Mouse (Mus musculus) G1E (cell line): ENCODE measurements at regions not wholly inside any gene's neighbourhood (a gene's known extent, or its start where the extent isn't known, plus 50 kb on each side); places are given as distances from the start of the nearest gene placed in this dataset.

ENCODE experiments used
- ATAC-seq: 2 replicates; pipeline ENCODE4 v1.8.0; 2016; ENCODE audit warnings: mild to moderate bottlenecking; ENCODE audit not compliant: insufficient number of reproducible peaks, poor library complexity, low FRiP score, severe bottlenecking; ENCODE audit errors: extremely low read depth
- DNase-seq: peaks from one replicate; pipeline ENCODE4 v3.0.0; 2012; ENCODE audit warnings: low spot score
- H3K27me3 ChIP-seq: 2 replicates; pipeline ENCODE4 v1.6.1; 2012; ENCODE audit warnings: mild to moderate bottlenecking, low read length, inconsistent platforms; ENCODE audit not compliant: insufficient read depth
- H3K36me3 ChIP-seq: replicated peaks from 2 replicates; pipeline ENCODE3; 2012; ENCODE audit warnings: mild to moderate bottlenecking, inconsistent platforms
- H3K4me1 ChIP-seq: 2 replicates; pipeline ENCODE4 v1.6.1; 2012; ENCODE audit warnings: low read depth, low read length, inconsistent platforms, mixed read lengths; ENCODE audit not compliant: insufficient read depth
- H3K4me3 ChIP-seq: 2 replicates; pipeline ENCODE4 v1.5.1; 2012; ENCODE audit warnings: low read depth, mild to moderate bottlenecking, inconsistent platforms, low read length, moderate library complexity, mixed read lengths
- H3K9me3 ChIP-seq: replicated peaks from 2 replicates; pipeline ENCODE4 v1.6.1; 2012; ENCODE audit warnings: inconsistent platforms
- CTCF ChIP-seq: IDR thresholded peaks from 2 replicates; pipeline ENCODE4 v1.5.1; 2012; ENCODE audit warnings: low read depth, low read length, inconsistent platforms, mixed read lengths
- GATA1 ChIP-seq: IDR thresholded peaks from 2 replicates; pipeline ENCODE4 v1.6.1; 2012; ENCODE audit warnings: borderline replicate concordance, low read length, inconsistent platforms, mixed read lengths
- GATA2 ChIP-seq: IDR thresholded peaks from 2 replicates; pipeline ENCODE4 v1.6.1; 2012; ENCODE audit warnings: low read depth, low read length, inconsistent platforms, borderline replicate concordance
- POLR2AphosphoS5 ChIP-seq: IDR thresholded peaks from 2 replicates; pipeline ENCODE4 v1.6.1; 2012; ENCODE audit warnings: low read depth, low read length, inconsistent platforms; ENCODE audit not compliant: insufficient replicate concordance
- TAL1 ChIP-seq: conservative IDR thresholded peaks from 2 replicates; pipeline ENCODE4 v1.6.1; 2012; ENCODE audit warnings: low read depth, low read length, inconsistent platforms, mixed read lengths

DNA sequence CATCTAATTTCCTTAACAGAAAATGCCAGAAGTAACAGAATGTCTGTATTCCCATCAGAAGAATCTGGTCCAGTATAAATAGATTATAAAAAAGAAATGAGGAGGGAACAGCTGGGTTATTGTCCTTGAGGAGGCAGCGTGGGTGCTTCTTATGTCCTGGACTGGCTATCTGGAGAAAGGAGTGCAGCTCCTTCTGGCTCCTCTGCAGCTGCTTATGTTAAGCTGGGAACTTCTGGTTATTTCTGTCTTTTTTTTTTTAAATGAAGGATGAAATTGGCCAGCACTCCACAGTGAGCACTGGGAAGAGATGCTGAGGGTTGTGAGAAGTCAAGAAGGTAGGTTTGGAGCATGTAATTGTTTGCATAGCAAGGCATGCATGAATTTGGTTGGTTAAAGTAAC, 441.5 kb downstream of the Ebf1 start:
- Histone ChIP-seq H3K9me3 (no peaks in the 10 kb centered on the region), H3K27me3 (no peaks in the 10 kb centered on the region), H3K4me1 (no peaks in the 10 kb centered on the region), H3K36me3 (no peaks in the 10 kb centered on the region), H3K4me3 (no peak overlapping the region)
- TF ChIP-seq GATA2 (no peak), TAL1 (no peak), CTCF (no peak), POLR2AphosphoS5 (no peak), GATA1 (no peak)
- DNase-seq = no peak
- ATAC-seq = no peak

DNA sequence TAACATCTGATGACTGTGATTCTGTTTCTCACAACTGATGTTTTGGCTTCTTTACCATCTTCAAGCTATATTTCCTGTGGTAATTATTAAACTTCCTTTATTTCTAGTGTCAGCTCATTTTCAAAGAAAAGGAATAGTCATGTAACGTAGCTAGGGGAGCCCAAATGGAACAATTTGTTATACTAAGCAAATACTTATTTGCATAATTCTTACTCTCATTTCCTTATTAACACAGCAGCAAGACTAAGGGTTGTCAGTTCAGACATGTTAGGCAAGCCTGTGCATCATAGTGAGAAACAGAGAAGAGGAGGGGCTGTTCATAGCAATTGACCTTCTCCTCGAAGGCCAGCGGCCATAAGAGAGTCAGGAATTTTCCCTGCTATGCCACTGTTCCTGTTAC, 449.5 kb downstream of the Ebf1 start:
- Histone ChIP-seq H3K9me3 (no peaks in the 10 kb centered on the region), H3K4me3 (no peak overlapping the region), H3K36me3 (no peaks in the 10 kb centered on the region), H3K27me3 (no peaks in the 10 kb centered on the region), H3K4me1 (no peaks in the 10 kb centered on the region)
- TF ChIP-seq GATA2 = no peak
- no peak for TF ChIP-seq TAL1
- no peak for TF ChIP-seq GATA1
- TF ChIP-seq POLR2AphosphoS5 = no peak
- no peak for TF ChIP-seq CTCF
- ATAC-seq (no peak), DNase-seq (no peak)

- Histone ChIP-seq H3K4me3 (no peak overlapping the region), H3K27me3 (no peaks in the 10 kb centered on the region), H3K4me1 (no peaks in the 10 kb centered on the region), H3K36me3 (no peaks in the 10 kb centered on the region), H3K9me3 (no peaks in the 10 kb centered on the region)
- DNase-seq (no peak), ATAC-seq (no peak)
- TF ChIP-seq POLR2AphosphoS5 = no peak
- TF ChIP-seq CTCF = no peak
Measured at GRCm38 (mm10) chr11:45070280-45070679, 453.2 kb downstream of the Ebf1 start.

GRCm38 (mm10) chr11:45071195-45071594, 454.1 kb downstream of the Ebf1 start:
- H3K36me3 ChIP-seq = no peaks in the 10 kb centered on the region
- H3K4me3 ChIP-seq = no peak overlapping the region
- ATAC-seq = no peak
- H3K27me3 ChIP-seq = no peaks in the 10 kb centered on the region
- no peak for DNase-seq
- H3K4me1 ChIP-seq = no peaks in the 10 kb centered on the region
- H3K9me3 ChIP-seq = no peaks in the 10 kb centered on the region
- TF ChIP-seq CTCF = no peak

- Histone ChIP-seq H3K4me1 (no peaks in the 10 kb centered on the region), H3K27me3 (peaks cover 2% of the 10 kb centered on the region; the same call in 1 of the 2 replicates), H3K9me3 (no peaks in the 10 kb centered on the region), H3K4me3 (no peak overlapping the region), H3K36me3 (no peaks in the 10 kb centered on the region)
- no peak for TF ChIP-seq TAL1
- no peak for TF ChIP-seq POLR2AphosphoS5
- no peak for TF ChIP-seq CTCF
- DNase-seq (no peak), ATAC-seq (no peak)
Measured at GRCm38 (mm10) chr11:45084506-45085037, 467.5 kb downstream of the Ebf1 start.

DNA sequence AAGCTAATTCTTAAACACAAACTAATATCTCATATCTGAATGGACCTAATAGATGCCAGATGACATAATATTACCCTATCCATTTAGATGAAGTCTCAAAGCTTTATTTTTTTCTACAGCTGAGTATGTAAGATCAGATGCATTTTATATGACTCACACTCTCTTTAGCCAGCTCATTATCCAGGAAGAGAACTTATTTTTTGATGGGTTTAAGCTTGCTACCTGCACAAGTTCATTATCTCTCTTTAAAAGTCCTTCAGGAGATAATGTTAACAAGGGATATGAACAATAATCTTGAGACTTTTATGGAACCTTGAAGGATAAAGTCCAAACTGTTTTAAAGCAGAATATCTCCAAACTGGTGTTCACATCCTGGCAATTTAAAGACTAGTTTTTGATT, 468.0 kb downstream of the Ebf1 start:
- H3K4me1 ChIP-seq = no peaks in the 10 kb centered on the region
- H3K36me3 ChIP-seq = no peaks in the 10 kb centered on the region
- DNase-seq (no peak), ATAC-seq (no peak)
- no peak overlapping the region for H3K4me3 ChIP-seq
- peaks cover 2% of the 10 kb centered on the region; the same call in 1 of the 2 replicates for H3K27me3 ChIP-seq
- TF ChIP-seq GATA1 (no peak), POLR2AphosphoS5 (no peak), GATA2 (no peak), TAL1 (no peak), CTCF (no peak)
- no peaks in the 10 kb centered on the region for H3K9me3 ChIP-seq

DNA sequence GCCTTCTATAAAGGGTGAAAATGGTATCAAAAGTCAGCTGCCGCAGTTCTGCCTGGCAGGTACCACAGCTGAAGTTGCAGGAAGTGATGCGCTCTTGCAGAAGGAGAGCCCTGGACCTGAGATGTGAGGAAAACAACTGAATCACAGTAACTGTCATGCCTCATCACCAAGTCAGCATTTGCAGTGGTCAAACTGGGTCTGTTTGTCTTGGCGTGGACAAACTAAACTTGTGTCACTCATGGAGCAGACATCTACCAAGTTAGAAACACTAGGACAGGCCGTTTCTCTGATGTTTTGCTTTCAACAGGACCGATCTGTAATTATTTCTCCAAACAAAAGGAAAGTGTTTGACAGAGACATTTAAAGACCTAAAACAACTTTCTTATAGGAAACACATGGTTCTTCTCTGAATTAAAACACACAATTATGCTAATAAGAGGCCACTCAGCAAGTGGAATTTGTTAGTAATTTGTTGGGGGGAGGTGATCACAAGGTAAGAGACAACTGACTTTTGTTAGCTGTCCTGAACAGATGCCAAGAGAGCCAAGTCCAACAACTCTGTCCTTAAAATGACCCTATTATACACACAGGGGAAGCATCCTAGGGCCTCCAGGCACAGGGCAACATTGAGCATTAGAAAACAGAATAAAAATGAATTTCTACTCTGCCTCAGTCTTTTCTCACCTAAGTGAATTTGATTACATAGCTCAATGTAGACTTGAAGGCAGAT, 470.2 kb downstream of the Ebf1 start:
- no peaks in the 10 kb centered on the region for H3K4me1 ChIP-seq
- H3K4me3 ChIP-seq = no peak overlapping the region
- H3K27me3 ChIP-seq = peaks cover 2% of the 10 kb centered on the region; the same call in 1 of the 2 replicates
- no peaks in the 10 kb centered on the region for H3K36me3 ChIP-seq
- TF ChIP-seq TAL1 (no peak), POLR2AphosphoS5 (no peak), CTCF (no peak), GATA2 (no peak), GATA1 (no peak)
- H3K9me3 ChIP-seq = no peaks in the 10 kb centered on the region
- no peak for DNase-seq
- ATAC-seq = no peak
